Mouse (Mus musculus) gastrocnemius, adult 2 months (tissue): ENCODE measurements around the gene Slc8b1. TPM values are rescaled to one million over a fixed set of nuclear protein-coding genes. Genes with fewer than 3 reads are reported as not detected.
A peak's percentile ranks its signal among the peaks of the same experiment; 100 is the strongest.

Source experiments
- DNase-seq: peaks from one replicate; pipeline ENCODE4 v3.0.0; 2022
- H3K27ac ChIP-seq: fragments of 200-600 bp; 2 replicates; pipeline ENCODE4 v1.8.1; 2022; ENCODE audit warnings: mild to moderate bottlenecking
- H3K4me3 ChIP-seq: fragments of 200-600 bp; 2 replicates; pipeline ENCODE4 v1.8.1; 2022; ENCODE audit warnings: mild to moderate bottlenecking, moderate library complexity
- CTCF ChIP-seq: fragments of 200-600 bp; IDR thresholded peaks from 2 replicates; pipeline ENCODE4 v1.8.1; 2022; ENCODE audit warnings: antibody characterized with exemption, mild to moderate bottlenecking, moderate library complexity
- intact Hi-C: fragments of 180-260 bp; cut with DNase I; formaldehyde crosslinking; loops from one replicate; pipeline ENCODE4 v1.15.1; 2025
- total RNA-seq, 2 experiments: library from RNA; stranded (reverse); gene quantifications; 2 replicates each; pipeline ENCODE4 v1.2.3; 2021

Gene Slc8b1
- total RNA-seq, 2 experiments from 2014 or later, result 8.1 to 10.5 TPM

- peak; percentile 51 for DNase-seq
Measured at GRCm38 (mm10) chr5:120516221-120516984, 5.4 kb downstream of the Slc8b1 start.

DNA sequence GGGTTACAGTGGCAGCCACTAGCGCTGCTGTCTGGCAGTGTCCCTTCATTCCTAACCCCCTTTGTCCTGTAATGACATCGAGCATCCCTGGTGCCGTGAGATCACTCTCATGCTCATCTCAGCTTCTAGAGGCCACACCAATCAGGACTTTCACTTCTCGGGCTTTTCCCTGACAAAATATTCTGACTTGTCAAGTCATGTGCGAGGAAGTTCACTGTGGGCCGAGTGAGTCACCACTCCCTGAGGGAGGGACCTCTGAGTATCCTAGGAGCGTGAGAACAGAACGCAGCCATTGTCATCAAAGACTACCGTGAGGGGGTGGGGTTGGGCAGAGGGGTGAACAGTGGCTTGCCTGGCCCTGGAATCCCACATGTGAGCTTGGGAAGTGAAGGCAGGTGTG lies 6.6 kb downstream of the Slc8b1 start:
- Histone ChIP-seq H3K27ac (peak overlapping the region; percentile 92), H3K4me3 (peak overlapping the region; percentile 0; the same call in 1 of the 2 replicates)
- TF ChIP-seq CTCF, result no peak
- peak; percentile 75 for DNase-seq
- intact Hi-C loops, result no loop called here

More at GRCm38 (mm10) chr5:120516221-120516984, 5.4 kb downstream of the Slc8b1 start:
- Histone ChIP-seq H3K27ac (peak overlapping the region; percentile 92), H3K4me3 (peak overlapping the region; percentile 41)
- intact Hi-C loops, result no loop called here
- no peak for TF ChIP-seq CTCF

- TF ChIP-seq CTCF, result peak; percentile 75
- peak; percentile 64 for DNase-seq
- no peak overlapping the region for H3K27ac ChIP-seq
- H3K4me3 ChIP-seq, result no peak overlapping the region
- intact Hi-C loops, result no loop called here
Measured at GRCm38 (mm10) chr5:120522649-120523048, 11.7 kb downstream of the Slc8b1 start.

DNA sequence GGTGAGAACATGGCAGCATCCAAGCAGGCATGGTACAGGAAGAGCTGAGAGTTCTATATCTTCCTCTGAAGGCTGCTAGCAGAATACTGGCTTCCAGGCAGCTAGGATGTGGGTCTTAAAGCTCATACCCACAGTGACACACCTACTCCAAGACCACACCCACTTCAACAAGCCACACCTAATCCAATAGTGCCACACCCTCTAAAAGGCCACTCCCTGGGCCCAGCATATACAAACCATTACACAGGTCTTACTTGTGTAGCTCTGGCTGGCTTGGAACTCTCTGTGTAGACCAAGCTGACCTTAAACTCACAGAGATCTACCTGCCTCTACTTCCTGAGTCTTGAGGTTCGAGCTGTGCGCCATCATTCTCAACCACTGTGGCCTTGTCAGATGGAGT lies 13.8 kb downstream of the Slc8b1 start:
- DNase-seq, result no peak
- no peak for TF ChIP-seq CTCF
- intact Hi-C loops, result no loop called here

GRCm38 (mm10) chr5:120525737-120526136 lies 14.8 kb downstream of the Slc8b1 start:
- TF ChIP-seq CTCF, result peak; percentile 50
- intact Hi-C loops, result no loop called here
- DNase-seq, result no peak
- Histone ChIP-seq H3K4me3 (no peak overlapping the region), H3K27ac (no peak overlapping the region)

More for the DNA sequence above, 13.8 kb downstream of the Slc8b1 start:
- Histone ChIP-seq H3K4me3 (no peak overlapping the region), H3K27ac (no peak overlapping the region)

- TF ChIP-seq CTCF, result no peak
- no peak overlapping the region for H3K27ac ChIP-seq
- no peak overlapping the region for H3K4me3 ChIP-seq
- no peak for DNase-seq
- intact Hi-C loops, result no loop called here
Measured at GRCm38 (mm10) chr5:120526311-120526710, 15.3 kb downstream of the Slc8b1 start.

DNA sequence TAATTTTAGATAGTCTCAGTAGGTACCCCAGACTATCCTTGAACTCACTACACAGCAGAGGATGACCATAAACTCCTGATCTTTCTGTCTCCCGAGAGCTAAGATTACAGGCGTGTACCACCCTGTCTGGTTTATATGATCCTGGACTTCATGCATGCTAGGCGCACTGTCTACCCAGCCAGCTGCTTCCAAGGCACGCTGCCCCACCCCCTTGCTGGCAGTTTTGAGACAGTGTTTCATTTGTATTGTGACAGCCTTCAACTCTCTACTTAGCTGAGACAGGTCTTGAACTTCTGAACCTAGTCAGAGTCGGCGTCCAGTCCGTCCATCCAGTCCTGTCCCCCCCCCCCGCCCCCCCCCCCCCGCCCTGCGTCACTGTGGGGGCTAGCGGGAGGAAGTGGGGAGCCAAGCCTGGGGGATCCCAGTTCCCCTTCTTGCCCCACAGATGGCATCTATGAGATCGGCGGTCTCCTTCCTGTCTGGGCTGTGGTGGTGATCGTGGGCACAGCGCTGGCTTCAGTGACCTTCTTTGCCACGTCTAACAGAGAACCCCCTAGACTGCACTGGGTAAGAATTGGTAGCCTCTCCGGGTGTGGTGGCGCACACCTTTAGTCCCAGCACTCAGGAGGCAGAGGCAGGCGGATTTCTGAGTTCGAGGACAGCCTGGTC lies 16.5 kb downstream of the Slc8b1 start:
- no peak for DNase-seq
- Histone ChIP-seq H3K4me3 (no peak overlapping the region), H3K27ac (no peak overlapping the region)
- intact Hi-C loops, result no loop called here
- no peak for TF ChIP-seq CTCF

DNA sequence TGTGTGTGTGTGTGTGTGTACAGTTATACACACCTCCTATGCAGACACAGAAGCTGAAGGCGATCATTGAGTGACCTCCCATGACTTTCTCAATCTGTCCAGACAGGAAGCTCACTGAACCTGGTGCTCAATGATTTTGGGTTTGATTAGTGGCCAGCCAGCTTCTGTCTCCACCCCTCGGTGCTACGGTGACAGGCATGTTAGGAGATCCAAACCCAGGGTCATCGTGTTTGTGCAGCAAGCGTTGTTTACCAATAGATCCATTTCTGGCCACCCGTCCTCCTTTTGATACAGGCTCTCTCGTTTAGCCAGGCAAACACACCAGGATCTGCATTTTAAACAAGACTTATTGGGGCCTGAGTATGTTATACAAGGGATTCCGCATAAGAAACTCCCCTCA lies 20.7 kb downstream of the Slc8b1 start:
- H3K4me3 ChIP-seq, result no peak overlapping the region
- intact Hi-C loops, result no loop called here
- DNase-seq, result no peak
- TF ChIP-seq CTCF, result no peak
- H3K27ac ChIP-seq, result no peak overlapping the region

- TF ChIP-seq CTCF, result no peak
- DNase-seq, result no peak
- H3K4me3 ChIP-seq, result no peak overlapping the region
- intact Hi-C loops, result no loop called here
- 0 out of 2 replicates have a peak overlapping the region, but pooled peaks have one; percentile 7 for H3K27ac ChIP-seq
Measured at GRCm38 (mm10) chr5:120534071-120534685, 23.2 kb downstream of the Slc8b1 start.

GRCm38 (mm10) chr5:120534686-120535075 lies 23.7 kb downstream of the Slc8b1 start:
- H3K27ac ChIP-seq, result 0 out of 2 replicates have a peak overlapping the region, but pooled peaks have one; percentile 7
- TF ChIP-seq CTCF, result no peak
- H3K4me3 ChIP-seq, result no peak overlapping the region
- DNase-seq, result no peak
- intact Hi-C loops, result no loop called here

GRCm38 (mm10) chr5:120536046-120536445 lies 25.1 kb downstream of the Slc8b1 start:
- H3K4me3 ChIP-seq, result no peak overlapping the region
- DNase-seq, result peak; percentile 68
- H3K27ac ChIP-seq, result peak overlapping the region; percentile 77
- intact Hi-C loops, result no loop called here
- no peak for TF ChIP-seq CTCF

DNA sequence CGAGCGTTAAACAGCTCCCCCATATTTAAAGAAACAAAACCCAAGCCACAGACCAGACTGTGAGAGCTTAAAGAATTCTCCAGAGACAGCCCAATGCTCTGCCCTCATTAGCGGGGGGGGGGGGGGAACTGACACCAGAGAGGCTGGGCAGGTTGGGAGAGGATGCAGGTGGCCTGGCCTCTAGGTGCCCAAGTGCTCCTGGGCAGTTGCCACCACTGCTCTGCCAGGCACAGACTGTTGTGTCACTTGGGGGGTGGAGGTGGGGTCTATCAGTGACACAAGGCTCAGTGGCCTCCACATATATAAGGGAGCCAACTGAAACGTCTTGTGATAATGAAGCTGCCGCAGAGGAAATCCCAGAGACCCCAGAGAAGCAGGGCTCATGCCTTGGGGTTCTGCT lies 25.7 kb downstream of the Slc8b1 start:
- Histone ChIP-seq H3K4me3 (no peak overlapping the region), H3K27ac (peak overlapping the region; percentile 77)
- no peak for DNase-seq
- intact Hi-C loops, result no loop called here
- TF ChIP-seq CTCF, result no peak
